Mouse (Mus musculus) gonadal fat pad, adult 2 months (tissue): ENCODE data around the gene Edem2. TPM values are rescaled to one million over a fixed set of nuclear protein-coding genes. Genes with fewer than 3 reads are reported as not detected.
"Not testable (repeated sequence)": the region's sequence is repeated elsewhere in the genome, so short reads cannot be mapped to it uniquely, and the experiment has no call there.

Experiments
- DNase-seq: peaks from one replicate; pipeline ENCODE4 v3.0.0-alpha.2; 2012; ENCODE audit warnings: low read depth
- polyA plus RNA-seq: library from polyadenylated mRNA; depleted of rRNA; stranded (reverse); fragments of >200 nt; gene quantifications from 2 replicates; pipeline ENCODE4 v1.2.3, GENCODE M21; 2012

Edem2 gene
- polyA plus RNA-seq, 1 experiment: 55.9 TPM

DNA sequence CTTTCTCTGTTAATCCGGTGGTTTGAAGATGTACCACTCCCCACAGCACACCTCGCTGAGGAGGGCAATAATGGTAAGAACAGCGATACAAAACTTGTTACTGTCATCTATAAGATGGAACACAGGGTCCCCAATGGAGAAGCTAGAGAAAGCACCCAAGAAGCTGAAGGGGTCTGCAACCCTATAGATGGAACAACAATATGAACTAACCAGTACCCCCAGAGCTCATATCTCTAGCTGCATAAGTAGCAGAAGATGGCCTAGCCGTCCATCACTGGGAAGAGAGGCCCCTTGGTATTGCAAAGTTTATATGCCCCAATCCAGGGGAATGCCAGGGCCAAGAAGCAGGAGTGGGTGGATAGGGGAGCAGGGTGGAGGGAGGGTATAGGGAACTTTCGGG is 6.5 kb upstream of the Edem2 start, which contains the start of gene Gm17581:
Gm17581 (minus strand) TSS at position 101 of the 400 bp plus-strand sequence.
- not testable (repeated sequence) for DNase-seq

- no peak for DNase-seq
Observed at GRCm38 (mm10) chr2:155735080-155735479, 5.8 kb upstream of the Edem2 start.

- no peak for DNase-seq
Observed at GRCm38 (mm10) chr2:155728742-155729141, 533 bp downstream of the Edem2 start.

- no peak for DNase-seq
Observed at GRCm38 (mm10) chr2:155727764-155728395, 1.4 kb downstream of the Edem2 start.

- peak; percentile 64 for DNase-seq
Observed at GRCm38 (mm10) chr2:155726302-155726701, 3.0 kb downstream of the Edem2 start.

DNA sequence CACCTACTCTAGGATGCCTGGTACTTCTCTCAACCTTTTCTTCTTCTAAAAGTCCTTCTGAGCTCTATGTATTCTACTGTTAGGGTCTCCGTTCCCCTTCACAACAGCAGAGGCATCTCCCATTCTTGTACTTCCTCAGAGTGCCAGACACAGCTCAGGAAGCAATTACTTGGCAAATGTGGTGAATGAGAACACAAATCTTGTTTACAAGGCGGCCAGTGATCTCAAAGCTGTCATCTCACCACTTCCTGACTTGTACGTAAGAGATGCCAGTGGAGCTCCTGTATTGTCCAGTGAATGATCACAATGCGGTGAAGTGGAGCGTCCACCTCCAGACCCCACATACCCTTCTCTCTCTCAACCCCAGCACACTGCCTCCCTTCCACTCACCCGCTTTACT is 4.7 kb downstream of the Edem2 start:
- no peak for DNase-seq

GRCm38 (mm10) chr2:155724036-155724435 is 5.2 kb downstream of the Edem2 start:
- DNase-seq: no peak

- no peak for DNase-seq
Observed at GRCm38 (mm10) chr2:155720585-155720984, 8.7 kb downstream of the Edem2 start.

DNA sequence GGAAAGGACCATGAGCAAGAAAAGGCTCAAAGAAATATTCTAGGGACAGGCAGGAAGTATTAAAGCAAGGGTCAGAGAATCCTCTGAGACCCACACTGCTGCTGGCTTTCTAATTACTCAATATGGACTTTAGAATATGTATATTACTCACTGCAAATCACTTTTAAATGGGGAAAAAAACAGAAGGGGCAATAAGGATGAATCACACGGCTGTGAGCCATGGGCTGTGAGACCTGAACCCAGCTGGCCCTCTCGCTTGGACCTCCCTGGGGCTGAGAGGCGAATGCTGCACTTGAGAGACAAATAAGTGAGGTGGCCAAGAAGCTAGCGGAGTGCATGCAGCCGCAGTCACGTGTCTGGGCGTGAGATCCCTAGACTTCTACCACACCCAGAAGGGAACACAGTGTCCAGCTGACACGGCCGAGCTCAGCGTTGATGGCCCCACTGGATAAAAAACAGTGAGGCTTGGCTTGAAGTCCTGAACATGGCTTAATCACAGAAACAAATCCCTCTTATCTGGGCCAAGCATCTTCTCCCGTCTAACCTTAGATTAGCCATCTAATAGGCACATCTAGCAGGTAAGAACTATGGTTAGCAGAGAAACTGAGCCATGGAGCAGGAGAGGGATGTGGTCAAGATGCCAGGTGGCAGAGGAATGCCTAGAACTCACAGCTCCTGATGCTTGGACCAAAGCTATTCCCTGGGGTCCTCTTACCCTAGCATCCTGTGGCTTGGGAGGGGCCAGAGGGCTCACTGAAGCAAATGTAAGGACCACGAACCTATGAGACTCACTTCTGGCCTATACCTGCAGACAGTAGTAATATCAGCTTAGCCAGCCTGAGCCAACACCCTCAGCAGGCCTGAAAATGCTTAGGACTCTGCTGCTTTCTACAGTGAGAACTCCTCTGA is 11.9 kb downstream of the Edem2 start:
- DNase-seq: no peak

- DNase-seq: no peak
Observed at GRCm38 (mm10) chr2:155710557-155710956, 18.7 kb downstream of the Edem2 start.

DNA sequence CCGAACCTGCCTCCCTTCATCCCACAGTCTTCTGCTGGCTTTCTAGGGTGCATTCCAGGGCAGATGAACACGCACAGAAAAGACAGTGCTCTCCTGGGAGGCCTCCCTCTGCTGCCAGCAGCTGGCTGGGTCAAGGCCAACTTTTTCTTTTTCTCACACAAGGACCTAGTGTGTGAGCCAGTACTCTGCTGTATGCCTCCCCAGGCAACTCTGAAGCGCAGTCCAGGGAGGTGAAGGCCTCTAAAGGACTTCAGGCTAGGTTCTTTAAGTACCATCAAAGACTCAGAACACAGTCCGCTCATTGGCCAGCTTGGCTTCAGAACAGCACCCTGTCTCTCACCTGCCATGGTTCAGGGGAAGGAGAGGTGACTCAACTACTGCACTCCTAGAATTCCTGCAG is 22.0 kb downstream of the Edem2 start:
- DNase-seq: no peak

- no peak for DNase-seq
Observed at GRCm38 (mm10) chr2:155703630-155704029, 25.6 kb downstream of the Edem2 start.

DNA sequence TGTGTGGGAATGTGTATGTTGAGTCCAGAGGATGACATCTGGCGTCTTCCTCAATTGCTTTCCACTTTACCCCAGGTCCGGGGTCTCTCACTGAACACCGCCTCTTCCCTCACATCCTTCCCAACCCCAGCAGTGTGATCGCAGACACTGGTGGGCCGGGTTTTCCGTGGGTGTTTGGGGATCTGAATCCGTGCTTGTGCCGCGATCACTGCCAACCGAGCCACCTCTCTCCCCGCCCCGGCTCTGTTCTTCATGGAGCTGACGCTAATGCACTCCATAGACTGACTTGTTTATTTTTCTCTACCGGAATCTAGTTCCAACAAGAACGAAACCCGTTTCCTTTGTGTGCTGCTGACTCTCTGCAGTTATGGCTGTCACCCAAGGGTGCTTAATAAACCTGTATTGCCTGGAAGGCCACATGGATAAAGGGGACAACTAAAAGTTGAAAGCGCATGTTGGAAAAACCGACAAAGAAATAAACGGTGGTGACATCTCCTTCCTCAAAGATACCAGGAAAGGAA is 27.8 kb downstream of the Edem2 start:
- no peak for DNase-seq

DNA sequence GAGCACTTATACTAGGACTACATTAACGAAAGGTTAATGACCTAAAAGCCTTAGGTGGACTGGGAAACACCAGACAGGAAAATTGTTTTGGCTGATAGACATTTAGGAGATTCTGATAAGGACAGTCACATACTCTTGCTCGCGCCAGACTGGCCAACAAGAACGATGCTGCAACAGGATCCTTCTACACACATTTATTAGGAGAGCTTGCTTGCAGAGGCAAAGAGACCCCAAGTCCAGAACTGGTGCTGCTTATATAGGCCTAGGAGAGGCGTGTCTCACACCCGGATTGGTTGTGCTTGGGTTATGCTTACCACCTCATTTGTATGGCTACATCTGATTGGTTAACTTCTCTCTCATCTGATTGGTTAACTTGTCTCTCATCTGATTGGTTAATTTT is 30.8 kb downstream of the Edem2 start:
- not testable (repeated sequence) for DNase-seq

DNA sequence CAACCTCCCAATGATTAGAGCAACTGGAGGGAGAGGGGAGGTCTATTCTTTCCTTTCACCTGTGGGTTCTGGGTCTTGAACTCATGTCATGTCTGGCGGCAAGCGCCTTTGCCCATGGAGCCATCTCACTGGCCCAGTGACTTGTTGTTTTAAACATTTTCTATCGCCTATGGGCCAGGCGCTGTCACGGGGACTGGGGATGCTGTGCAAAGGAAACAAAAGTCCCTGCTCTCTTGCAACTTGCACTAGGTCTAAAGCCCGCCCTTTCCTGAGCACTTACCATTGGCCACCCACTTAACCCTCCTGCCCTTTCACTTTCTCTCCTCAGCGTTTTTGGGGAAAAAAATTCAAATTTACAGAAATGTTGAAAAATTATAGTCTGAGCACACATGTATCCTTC is 32.4 kb downstream of the Edem2 start:
- no peak for DNase-seq

GRCm38 (mm10) chr2:155696091-155696558 is 33.1 kb downstream of the Edem2 start:
- DNase-seq: no peak

DNA sequence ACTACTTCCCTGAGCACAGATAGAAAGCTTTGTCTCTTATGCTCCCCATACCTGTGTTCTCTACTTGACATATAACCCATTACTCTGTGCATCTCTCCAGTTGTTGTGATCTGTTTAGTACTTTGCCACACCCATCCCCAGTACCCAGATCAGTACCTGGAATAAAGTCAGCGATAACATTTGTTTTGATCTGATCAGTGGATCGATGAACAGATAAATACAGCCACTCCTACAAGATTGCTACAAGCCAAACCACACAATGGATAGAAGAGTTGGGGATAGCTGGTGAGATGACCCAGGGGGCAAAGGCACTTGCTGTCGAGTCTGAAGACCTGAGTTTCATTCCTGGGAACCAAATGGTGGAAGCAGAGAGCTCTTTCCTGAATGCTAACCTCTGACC is 34.0 kb downstream of the Edem2 start:
- no peak for DNase-seq

GRCm38 (mm10) chr2:155694564-155694963 is 34.7 kb downstream of the Edem2 start:
- DNase-seq: no peak

GRCm38 (mm10) chr2:155693136-155693535 is 36.1 kb downstream of the Edem2 start:
- DNase-seq: no peak

- no peak for DNase-seq
Observed at GRCm38 (mm10) chr2:155691723-155692493, 37.4 kb downstream of the Edem2 start, which contains the start of gene Trpc4ap. Gene Trpc4ap (minus strand): TSS chr2:155692384.

- DNase-seq: no peak
Observed at GRCm38 (mm10) chr2:155691336-155691722, 37.9 kb downstream of the Edem2 start.

GRCm38 (mm10) chr2:155689211-155689610 is 40.1 kb downstream of the Edem2 start:
- DNase-seq: no peak
